Mouse (Mus musculus): ENCODE measurements around the gene Gm2310. TPM values are rescaled to one million over a fixed set of nuclear protein-coding genes. Genes with fewer than 3 reads are reported as not detected.
"Not testable (repeated sequence)": the region's sequence is repeated elsewhere in the genome, so short reads cannot be mapped to it uniquely, and the experiment has no call there.

The Gm2310 gene
- not detected in 2 replicates for polyA plus RNA-seq (2012; ENCODE audit: insufficient read depth, insufficient read length, missing spikeins)

- H3K4me3 ChIP-seq (ENCODE audit: insufficient read depth, low read length); H3K4me1 ChIP-seq (ENCODE audit: control insufficient read depth, insufficient read depth, low read length); H3K27ac ChIP-seq (ENCODE audit: insufficient read depth, low read depth, low read length): not testable (repeated sequence)
Measured at GRCm38 (mm10) chr15:8519853-8520252, at the start of gene Gm2310. Gm2310 (minus strand) TSS chr15:8519953.

DNA sequence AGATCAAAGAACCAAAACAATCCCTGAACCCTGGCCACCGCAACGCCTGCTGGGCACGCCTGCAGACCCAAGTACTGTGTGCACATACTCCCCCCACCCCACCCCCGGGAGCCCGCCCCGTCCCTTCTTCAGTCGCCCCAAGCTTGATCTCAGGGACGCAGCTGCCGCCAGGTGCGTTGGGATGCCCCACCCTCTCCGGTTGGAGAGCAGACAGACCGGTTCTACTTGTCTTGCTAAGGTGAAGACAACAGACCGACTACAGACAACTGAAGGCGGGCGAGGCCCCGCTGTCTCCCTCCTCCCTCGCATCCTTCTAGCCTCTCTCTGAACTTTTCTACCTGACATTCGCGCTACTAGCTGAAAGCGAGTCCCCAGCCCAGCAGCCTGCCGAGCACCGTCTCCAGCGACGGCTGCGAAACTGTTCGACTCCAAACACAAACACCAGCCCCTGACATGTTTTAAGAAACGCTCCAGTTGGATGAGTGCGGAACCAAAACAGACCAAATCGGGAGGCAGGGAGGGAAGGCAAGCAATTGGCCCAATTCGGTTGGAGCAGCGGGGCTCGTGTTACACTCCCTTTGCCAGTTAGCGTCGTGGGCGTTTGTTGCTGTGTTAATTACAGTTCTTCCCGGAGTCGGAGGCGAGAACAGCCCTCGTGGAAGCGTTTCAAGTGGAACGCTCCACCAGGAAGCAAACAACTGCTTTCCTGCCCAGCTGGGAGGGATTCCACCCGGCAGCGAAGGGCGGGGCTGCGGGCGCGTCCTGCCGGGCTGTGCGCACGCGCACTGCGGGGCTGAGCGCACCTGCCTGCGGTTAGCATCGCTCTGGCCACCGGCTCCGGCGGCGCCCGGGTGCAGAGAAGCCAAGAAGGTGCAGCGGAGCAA, 49.1 kb upstream of the Gm2310 start:
- peak overlapping the region; percentile 83 for H3K4me3 ChIP-seq (ENCODE audit: insufficient read depth, low read length)
- TF ChIP-seq CTCF (IDR thresholded peaks at IDR 0.05; ENCODE audit: low read depth, low read length) (no peak), POLR2A (IDR thresholded peaks at IDR 0.05; ENCODE audit: borderline replicate concordance, low read depth, low read length) (no peak)
- H3K4me1 ChIP-seq (ENCODE audit: control insufficient read depth, insufficient read depth, low read length): no peaks in the 10 kb centered on the region; the same call in 1 of the 2 replicates
- no peak overlapping the region for H3K27ac ChIP-seq (ENCODE audit: insufficient read depth, low read depth, low read length)

GRCm38 (mm10) chr15:8568286-8568644, 48.5 kb upstream of the Gm2310 start:
- Histone ChIP-seq H3K4me3 (ENCODE audit: insufficient read depth, low read length) (peak overlapping the region; percentile 83; the same call in 1 of the 2 replicates), H3K4me1 (ENCODE audit: control insufficient read depth, insufficient read depth, low read length) (no peaks in the 10 kb centered on the region; the same call in 1 of the 2 replicates), H3K27ac (ENCODE audit: insufficient read depth, low read depth, low read length) (no peak overlapping the region)
- TF ChIP-seq POLR2A (IDR thresholded peaks at IDR 0.05; ENCODE audit: borderline replicate concordance, low read depth, low read length) (no peak), CTCF (IDR thresholded peaks at IDR 0.05; ENCODE audit: low read depth, low read length) (no peak)

DNA sequence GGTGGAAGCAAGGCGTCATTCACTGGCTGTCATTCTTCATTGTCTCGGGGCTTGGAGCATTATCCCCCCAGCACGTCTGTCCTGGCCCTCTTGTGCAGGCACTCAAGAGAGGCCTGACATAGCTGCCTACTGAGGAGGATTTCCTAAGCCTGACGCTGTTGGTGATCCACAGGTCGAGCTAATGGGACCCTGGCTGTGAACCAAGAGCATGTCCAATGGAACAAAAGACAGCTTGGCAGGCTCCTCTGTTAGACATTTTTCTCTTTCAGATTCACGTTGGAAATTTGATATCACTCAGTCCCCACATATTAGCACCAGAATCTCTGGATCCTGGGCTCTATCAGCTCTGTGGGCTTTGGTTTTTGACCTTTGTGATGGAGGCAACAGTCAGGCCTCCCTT, 45.7 kb upstream of the Gm2310 start:
- no peak overlapping the region for H3K4me3 ChIP-seq (ENCODE audit: insufficient read depth, low read length)
- H3K4me1 ChIP-seq (ENCODE audit: control insufficient read depth, insufficient read depth, low read length): no peaks in the 10 kb centered on the region; the same call in 1 of the 2 replicates
- H3K27ac ChIP-seq (ENCODE audit: insufficient read depth, low read depth, low read length): no peak overlapping the region
- TF ChIP-seq POLR2A (IDR thresholded peaks at IDR 0.05; ENCODE audit: borderline replicate concordance, low read depth, low read length) (no peak), CTCF (IDR thresholded peaks at IDR 0.05; ENCODE audit: low read depth, low read length) (no peak)

- H3K4me3 ChIP-seq (ENCODE audit: insufficient read depth, low read length): no peak overlapping the region
- no peak overlapping the region for H3K27ac ChIP-seq (ENCODE audit: insufficient read depth, low read depth, low read length)
- TF ChIP-seq CTCF (IDR thresholded peaks at IDR 0.05; ENCODE audit: low read depth, low read length) (no peak), POLR2A (IDR thresholded peaks at IDR 0.05; ENCODE audit: borderline replicate concordance, low read depth, low read length) (no peak)
- no peaks in the 10 kb centered on the region; the same call in 1 of the 2 replicates for H3K4me1 ChIP-seq (ENCODE audit: control insufficient read depth, insufficient read depth, low read length)
Measured at GRCm38 (mm10) chr15:8564331-8564730, 44.6 kb upstream of the Gm2310 start.

DNA sequence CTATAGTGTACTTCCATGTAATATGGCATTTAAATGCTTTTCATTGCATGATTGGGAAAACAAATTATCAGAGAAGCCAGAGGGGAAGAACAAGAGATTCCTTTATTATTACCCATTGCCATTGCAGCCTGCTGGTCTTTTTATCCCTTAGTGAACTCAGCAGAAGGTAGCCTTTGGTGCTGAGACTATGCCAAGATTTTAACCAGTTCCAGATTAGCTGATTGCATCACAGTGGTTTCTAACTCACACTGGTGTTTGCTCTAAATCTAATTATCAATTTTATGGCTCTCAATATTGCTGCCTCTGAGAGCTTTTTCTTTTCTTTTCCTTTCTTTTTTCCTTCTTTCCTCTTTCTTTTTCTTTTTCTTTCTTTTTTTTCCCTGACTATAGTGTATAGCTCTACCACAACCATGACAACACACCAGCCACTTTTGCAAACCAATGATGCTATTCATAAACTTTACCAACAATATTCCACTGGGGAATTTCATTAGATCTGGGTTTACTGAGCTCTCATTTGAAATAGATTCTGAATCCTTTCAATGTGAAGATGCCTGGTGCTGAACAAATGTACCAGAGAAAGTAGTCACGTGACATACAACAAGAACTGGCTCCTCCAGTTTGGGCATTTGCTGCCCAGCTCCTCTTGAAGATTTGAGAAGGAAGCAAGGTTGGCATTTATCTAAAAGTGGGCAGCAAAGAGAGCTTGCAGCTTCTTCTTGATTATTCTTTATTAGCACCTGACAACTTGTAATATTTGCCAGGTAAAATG, 43.9 kb upstream of the Gm2310 start:
- no peak for TF ChIP-seq POLR2A (IDR thresholded peaks at IDR 0.05; ENCODE audit: borderline replicate concordance, low read depth, low read length)

DNA sequence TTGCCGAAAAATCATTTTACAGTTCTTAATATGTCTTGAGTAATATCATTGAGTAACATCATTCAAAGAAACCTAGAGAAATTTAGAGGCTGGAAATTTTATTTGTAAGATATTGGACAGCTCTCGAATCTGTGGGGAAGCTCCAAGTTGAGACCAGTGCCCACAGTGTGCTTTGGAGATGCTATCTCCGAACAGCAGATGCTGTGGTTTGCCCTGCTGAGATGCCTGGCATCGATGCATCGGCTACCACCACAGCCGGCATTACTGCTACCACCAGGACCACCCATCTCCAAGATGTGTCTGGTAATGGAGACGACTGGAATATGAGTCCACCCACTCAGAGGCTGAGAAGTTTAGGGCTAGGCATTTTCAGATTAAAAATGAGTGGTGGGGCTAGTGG, 43.0 kb upstream of the Gm2310 start:
- H3K4me1 ChIP-seq (ENCODE audit: control insufficient read depth, insufficient read depth, low read length): no peaks in the 10 kb centered on the region
- H3K4me3 ChIP-seq (ENCODE audit: insufficient read depth, low read length): no peak overlapping the region
- no peak for TF ChIP-seq POLR2A (IDR thresholded peaks at IDR 0.05; ENCODE audit: borderline replicate concordance, low read depth, low read length)
- no peak for TF ChIP-seq CTCF (IDR thresholded peaks at IDR 0.05; ENCODE audit: low read depth, low read length)
- no peak overlapping the region for H3K27ac ChIP-seq (ENCODE audit: insufficient read depth, low read depth, low read length)

More for the DNA sequence above, 43.9 kb upstream of the Gm2310 start:
- no peaks in the 10 kb centered on the region; the same call in 1 of the 2 replicates for H3K4me1 ChIP-seq (ENCODE audit: control insufficient read depth, insufficient read depth, low read length)
- H3K4me3 ChIP-seq (ENCODE audit: insufficient read depth, low read length): no peak overlapping the region
- no peak overlapping the region for H3K27ac ChIP-seq (ENCODE audit: insufficient read depth, low read depth, low read length)

DNA sequence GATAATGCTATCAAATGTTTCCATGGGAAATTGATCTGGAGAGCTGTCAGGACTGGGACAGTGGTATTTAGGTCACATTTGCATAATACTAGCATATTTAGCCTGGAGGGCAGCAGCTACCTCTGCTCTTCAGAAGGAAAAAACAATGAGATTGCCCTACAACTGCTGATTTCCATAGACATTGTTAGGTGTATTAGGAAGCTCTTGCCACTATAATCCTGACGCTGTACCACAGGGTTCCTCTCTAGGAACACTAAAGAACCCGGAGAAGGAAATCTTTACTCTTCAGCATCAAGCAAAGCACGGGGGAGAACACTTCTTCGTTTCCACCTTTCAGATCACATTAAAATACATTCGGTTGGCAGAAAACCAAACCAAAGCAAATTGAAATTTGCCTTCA, 11.4 kb upstream of the Gm2310 start:
- Histone ChIP-seq H3K4me1 (ENCODE audit: control insufficient read depth, insufficient read depth, low read length) (no peaks in the 10 kb centered on the region), H3K4me3 (ENCODE audit: insufficient read depth, low read length) (no peak overlapping the region), H3K27ac (ENCODE audit: insufficient read depth, low read depth, low read length) (no peak overlapping the region)
- no peak for TF ChIP-seq POLR2A (IDR thresholded peaks at IDR 0.05; ENCODE audit: borderline replicate concordance, low read depth, low read length)
- TF ChIP-seq CTCF (IDR thresholded peaks at IDR 0.05; ENCODE audit: low read depth, low read length): no peak

DNA sequence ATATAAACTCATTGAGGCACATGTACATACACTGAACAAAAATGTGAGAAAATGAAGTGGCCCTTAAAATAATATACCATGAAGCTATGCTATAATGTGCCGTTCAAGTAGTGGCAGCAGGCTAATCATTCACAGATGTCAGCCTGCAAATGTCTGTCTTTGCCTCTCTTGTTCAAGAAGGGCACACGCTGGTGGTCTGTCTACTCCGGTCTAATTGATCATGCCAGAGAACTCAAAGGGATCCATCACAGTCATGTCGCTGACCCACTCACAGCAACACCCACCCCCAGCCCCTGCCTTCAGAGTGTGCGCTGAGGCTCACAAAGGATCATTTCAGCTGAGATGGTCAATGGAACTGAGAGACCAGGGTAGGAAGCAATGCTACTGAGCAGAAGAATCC, 6.8 kb downstream of the Gm2310 start:
- no peak overlapping the region for H3K27ac ChIP-seq (ENCODE audit: insufficient read depth, low read depth, low read length)
- TF ChIP-seq POLR2A (IDR thresholded peaks at IDR 0.05; ENCODE audit: borderline replicate concordance, low read depth, low read length) (no peak), CTCF (IDR thresholded peaks at IDR 0.05; ENCODE audit: low read depth, low read length) (no peak)
- H3K4me3 ChIP-seq (ENCODE audit: insufficient read depth, low read length): peak overlapping the region; percentile 55; the same call in 1 of the 2 replicates
- peaks cover 14% of the 10 kb centered on the region for H3K4me1 ChIP-seq (ENCODE audit: control insufficient read depth, insufficient read depth, low read length)

DNA sequence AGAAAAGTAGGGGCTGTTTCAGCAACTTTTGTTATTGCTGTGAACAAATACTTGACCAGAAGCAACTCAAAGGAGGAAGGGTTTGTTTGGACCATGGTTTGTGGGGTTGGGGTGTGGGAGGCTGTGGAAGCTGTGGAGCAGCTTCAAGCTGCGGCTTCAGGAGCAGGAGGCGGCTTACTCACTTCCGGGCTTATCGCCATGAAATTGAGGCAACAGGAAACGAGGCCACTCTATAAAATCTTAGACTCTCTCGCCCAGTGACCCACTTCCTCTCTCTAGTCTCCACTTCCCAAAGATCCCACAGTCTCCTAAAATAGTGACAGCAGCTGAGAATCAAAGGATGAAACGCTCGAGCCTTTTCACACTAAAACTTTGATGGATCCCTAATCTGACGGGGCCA, 7.9 kb downstream of the Gm2310 start:
- peaks cover 14% of the 10 kb centered on the region for H3K4me1 ChIP-seq (ENCODE audit: control insufficient read depth, insufficient read depth, low read length)
- peak overlapping the region; percentile 55 for H3K4me3 ChIP-seq (ENCODE audit: insufficient read depth, low read length)
- H3K27ac ChIP-seq (ENCODE audit: insufficient read depth, low read depth, low read length): peak overlapping the region; percentile 90
- TF ChIP-seq CTCF (IDR thresholded peaks at IDR 0.05; ENCODE audit: low read depth, low read length) (no peak), POLR2A (IDR thresholded peaks at IDR 0.05; ENCODE audit: borderline replicate concordance, low read depth, low read length) (no peak)
